Mouse (Mus musculus) ZHBTc4 (cell line): Measurements from ENCODE around the gene Slc11a2.
"Not testable (repeated sequence)": the region's sequence is repeated elsewhere in the genome, so short reads cannot be mapped to it uniquely, and the experiment has no call there.

ENCODE experiments used
- DNase-seq: peaks from one replicate; pipeline ENCODE4 v3.0.0-alpha.2; 2011; ENCODE audit warnings: low read depth, low spot score

Slc11a2 gene

GRCm38 (mm10) chr15:100352711-100353250 is 72.1 kb downstream of the Slc11a2 start, which contains the start of the genes Methig1 and Mettl7a2:
Methig1 (plus strand) TSS chr15:100353149.
Mettl7a2 (plus strand) TSS chr15:100353200.
- no peak for DNase-seq

- no peak for DNase-seq
These were observed 73.3 kb downstream of the Slc11a2 start for GRCm38 (mm10) chr15:100351501-100352060.

- DNase-seq: no peak
These were observed 75.4 kb downstream of the Slc11a2 start for GRCm38 (mm10) chr15:100349496-100349895.

- peak; percentile 73 for DNase-seq
These were observed 78.1 kb downstream of the Slc11a2 start for GRCm38 (mm10) chr15:100346761-100347160.

GRCm38 (mm10) chr15:100345484-100345883 is 79.4 kb downstream of the Slc11a2 start:
- no peak for DNase-seq

- not testable (repeated sequence) for DNase-seq
These were observed 83.4 kb downstream of the Slc11a2 start for GRCm38 (mm10) chr15:100341314-100341980.
